Mouse (Mus musculus) bone marrow, adult 2 months (tissue): ENCODE data around the gene Plch2. TPM values are rescaled to one million over a fixed set of nuclear protein-coding genes. Genes with fewer than 3 reads are reported as not detected.
A peak's percentile ranks its signal among the peaks of the same experiment; 100 is the strongest.
"Not testable (repeated sequence)": the region's sequence is repeated elsewhere in the genome, so short reads cannot be mapped to it uniquely, and the experiment has no call there.

Source experiments
- H3K27ac ChIP-seq: fragments of 200-500 bp; 2 replicates; pipeline ENCODE4 v1.5.1; 2012; ENCODE audit warnings: low read depth, mild to moderate bottlenecking, control low read depth, inconsistent platforms, low read length; ENCODE audit not compliant: control insufficient read depth, poor library complexity, insufficient read depth
- H3K4me1 ChIP-seq: fragments of 200-500 bp; 2 replicates; pipeline ENCODE4 v1.6.1; 2011; ENCODE audit warnings: low read length; ENCODE audit not compliant: control insufficient read depth, insufficient read depth
- H3K4me3 ChIP-seq: fragments of 200-500 bp; replicated peaks from 2 replicates; pipeline ENCODE3; 2011; ENCODE audit warnings: mild to moderate bottlenecking, low read depth, low read length, control low read depth; ENCODE audit not compliant: control insufficient read depth
- CTCF ChIP-seq: fragments of 200-500 bp; IDR thresholded peaks from 2 replicates; pipeline ENCODE4 v1.5.1; 2011; ENCODE audit warnings: low read length, control low read depth; ENCODE audit not compliant: control insufficient read depth, insufficient read depth
- POLR2A ChIP-seq: fragments of 200-500 bp; IDR thresholded peaks from 2 replicates; pipeline ENCODE4 v1.6.1; 2011; ENCODE audit warnings: low read depth, mild to moderate bottlenecking, control low read depth, low read length, borderline replicate concordance; ENCODE audit not compliant: control insufficient read depth
- WGBS: fragments of 180-500 bp; shearing (Covaris S2); methylation state at CpG from one replicate; pipeline ENCODE4 v1.1.7; 2018; 5-methylcytosine and 5-hydroxymethylcytosine counted together
- polyA plus RNA-seq: library from polyadenylated mRNA; stranded (reverse); fragments of >200 nt; gene quantifications from 2 replicates; pipeline ENCODE4 v1.2.4, GENCODE M21; 2011; ENCODE audit warnings: low replicate concordance; ENCODE audit not compliant: missing spikeins, insufficient read depth, insufficient read length

Plch2 gene
- polyA plus RNA-seq, 1 experiment, result not detected

DNA sequence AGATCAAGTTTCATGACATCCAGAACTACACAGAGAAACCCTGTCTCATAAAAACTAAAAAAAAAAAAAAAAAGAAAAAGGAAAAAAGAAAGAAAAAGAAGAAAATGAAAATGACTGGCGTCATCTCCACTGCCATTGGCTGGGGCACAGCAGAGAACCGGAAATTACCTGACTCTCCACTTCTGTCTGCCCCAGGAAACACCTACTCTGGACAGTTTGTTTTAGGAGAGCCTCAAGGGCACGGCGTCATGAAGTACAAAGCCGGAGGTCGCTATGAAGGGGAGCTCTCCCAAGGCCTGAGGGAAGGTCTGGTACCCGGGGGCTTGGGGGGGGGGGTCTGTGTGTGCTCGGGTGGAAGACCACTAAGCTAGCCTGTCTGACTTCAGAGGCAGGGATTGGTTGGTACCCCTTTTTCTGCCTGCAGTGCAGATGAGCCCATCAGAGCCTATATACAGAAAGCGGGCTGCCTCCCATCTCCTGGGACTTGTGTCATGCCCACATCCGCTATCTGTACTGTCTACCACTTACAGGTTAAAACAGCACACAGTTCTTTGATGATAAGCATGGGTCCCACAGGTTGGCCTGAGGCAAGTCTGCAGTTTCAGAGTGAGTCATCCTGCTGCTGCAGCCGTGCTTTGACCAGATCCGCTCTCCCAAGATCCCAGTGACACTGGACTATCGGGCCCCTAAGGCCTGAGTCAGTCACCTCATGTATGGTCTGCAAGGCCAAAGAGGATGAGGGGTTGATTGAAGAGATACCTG, 34.3 kb upstream of the Plch2 start:
- Histone ChIP-seq H3K4me1 (peaks cover 6% of the 10 kb centered on the region), H3K27ac (no peak overlapping the region), H3K4me3 (no peak overlapping the region)
- TF ChIP-seq POLR2A (no peak), CTCF (no peak)
- 85% methylated on average over 13 of the region's 13 CpGs for WGBS

DNA sequence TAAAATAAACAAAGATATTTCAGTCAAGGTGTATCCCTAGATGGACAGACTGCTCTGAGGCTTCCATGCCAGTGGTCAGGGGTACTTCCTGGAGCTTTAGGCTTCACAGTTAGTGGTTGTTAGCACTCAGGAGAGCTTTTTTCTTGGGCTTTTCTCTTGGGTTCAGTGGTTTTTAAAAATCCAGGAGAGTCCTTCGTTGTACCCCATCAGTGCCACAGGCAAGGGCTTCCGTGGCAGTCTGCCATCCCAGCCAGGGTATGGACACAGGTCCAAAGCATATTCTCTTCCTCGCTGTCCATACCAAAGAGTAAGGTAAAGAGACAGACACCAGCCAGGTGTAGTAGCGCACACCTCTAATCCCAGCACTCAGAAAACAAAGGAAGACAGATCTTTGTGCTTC, 33.6 kb upstream of the Plch2 start:
- TF ChIP-seq CTCF, result no peak
- no peak overlapping the region for H3K27ac ChIP-seq
- no peak overlapping the region for H3K4me3 ChIP-seq
- H3K4me1 ChIP-seq, result peaks cover 6% of the 10 kb centered on the region
- 89% methylated on average over 4 of the region's 4 CpGs for WGBS

DNA sequence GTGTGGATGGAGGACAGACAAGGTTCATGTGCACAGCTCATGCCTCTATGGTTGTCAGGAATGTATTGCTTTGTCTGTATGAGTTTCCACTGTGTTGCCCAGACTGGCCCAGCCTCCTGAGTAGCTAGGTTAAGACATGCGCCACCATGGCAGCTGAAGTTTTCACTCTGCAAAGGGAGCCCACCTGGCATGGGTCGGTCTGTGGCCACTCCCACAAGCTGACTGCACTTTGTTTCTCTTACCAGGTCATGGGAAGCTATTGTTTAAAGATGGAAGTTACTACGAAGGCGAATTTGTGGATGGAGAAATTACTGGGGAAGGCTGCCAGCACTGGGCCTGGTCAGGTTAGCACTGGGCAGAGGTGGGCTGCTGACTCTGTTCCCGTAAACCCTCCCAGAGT, 32.7 kb upstream of the Plch2 start:
- H3K27ac ChIP-seq, result no peak overlapping the region
- H3K4me3 ChIP-seq, result no peak overlapping the region
- H3K4me1 ChIP-seq, result peaks cover 9% of the 10 kb centered on the region
- WGBS, result 86% methylated on average over 5 of the region's 5 CpGs
- TF ChIP-seq CTCF (no peak), POLR2A (no peak)

DNA sequence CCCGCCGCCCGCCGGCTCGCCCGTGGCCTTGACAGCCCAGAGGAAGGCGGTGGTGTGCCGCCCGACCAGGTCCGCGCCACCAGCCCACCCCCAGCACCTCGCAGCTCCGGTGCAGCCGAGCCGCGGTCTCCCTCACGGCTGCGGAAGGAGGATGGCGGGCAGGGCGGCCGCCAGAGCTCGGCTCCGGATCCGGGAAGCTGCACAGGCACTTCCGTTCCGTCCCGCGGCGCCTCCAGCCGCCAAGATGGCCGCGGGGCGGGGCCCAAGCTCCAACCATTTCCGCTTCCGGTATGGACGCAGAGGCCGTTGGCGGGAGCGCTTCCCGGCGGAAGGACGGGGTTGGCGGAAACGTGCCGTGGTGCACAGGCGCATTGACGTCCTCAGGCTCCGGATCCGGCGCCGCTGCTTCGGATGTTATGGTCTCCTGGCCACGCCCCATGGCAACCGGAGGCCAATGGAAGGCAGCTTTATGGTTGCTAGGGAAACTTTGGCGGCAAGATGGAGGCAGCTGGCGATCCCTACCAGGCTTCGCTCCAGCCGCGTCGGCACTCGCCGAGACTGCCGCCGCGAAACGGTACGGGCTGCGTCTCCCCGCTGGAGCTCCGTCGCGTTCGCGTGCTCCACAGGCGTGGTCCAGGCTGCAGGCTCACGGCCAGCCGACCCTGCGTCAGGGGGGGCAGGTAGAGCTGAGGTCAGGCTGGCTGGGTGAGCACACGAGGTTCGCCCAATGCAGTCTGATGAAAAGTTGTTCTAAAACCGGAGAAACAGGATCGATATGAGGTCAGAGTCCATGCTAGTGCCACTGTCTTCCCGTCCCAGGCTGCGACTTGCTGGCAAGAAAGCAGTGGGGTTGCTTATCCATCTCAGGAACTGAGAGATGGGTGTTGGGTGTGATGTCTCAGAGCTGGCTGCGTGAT, 29.8 kb upstream of the Plch2 start, which contains the start of the genes Rer1 and Morn1:
TSS of gene Rer1 (minus strand) at position 275 of the 917 bp plus-strand sequence.
TSS of gene Morn1 (plus strand) at position 470 of the 917 bp plus-strand sequence.
- TF ChIP-seq CTCF, result no peak
- peak; percentile 92 for TF ChIP-seq POLR2A
- peaks cover 9% of the 10 kb centered on the region for H3K4me1 ChIP-seq

DNA sequence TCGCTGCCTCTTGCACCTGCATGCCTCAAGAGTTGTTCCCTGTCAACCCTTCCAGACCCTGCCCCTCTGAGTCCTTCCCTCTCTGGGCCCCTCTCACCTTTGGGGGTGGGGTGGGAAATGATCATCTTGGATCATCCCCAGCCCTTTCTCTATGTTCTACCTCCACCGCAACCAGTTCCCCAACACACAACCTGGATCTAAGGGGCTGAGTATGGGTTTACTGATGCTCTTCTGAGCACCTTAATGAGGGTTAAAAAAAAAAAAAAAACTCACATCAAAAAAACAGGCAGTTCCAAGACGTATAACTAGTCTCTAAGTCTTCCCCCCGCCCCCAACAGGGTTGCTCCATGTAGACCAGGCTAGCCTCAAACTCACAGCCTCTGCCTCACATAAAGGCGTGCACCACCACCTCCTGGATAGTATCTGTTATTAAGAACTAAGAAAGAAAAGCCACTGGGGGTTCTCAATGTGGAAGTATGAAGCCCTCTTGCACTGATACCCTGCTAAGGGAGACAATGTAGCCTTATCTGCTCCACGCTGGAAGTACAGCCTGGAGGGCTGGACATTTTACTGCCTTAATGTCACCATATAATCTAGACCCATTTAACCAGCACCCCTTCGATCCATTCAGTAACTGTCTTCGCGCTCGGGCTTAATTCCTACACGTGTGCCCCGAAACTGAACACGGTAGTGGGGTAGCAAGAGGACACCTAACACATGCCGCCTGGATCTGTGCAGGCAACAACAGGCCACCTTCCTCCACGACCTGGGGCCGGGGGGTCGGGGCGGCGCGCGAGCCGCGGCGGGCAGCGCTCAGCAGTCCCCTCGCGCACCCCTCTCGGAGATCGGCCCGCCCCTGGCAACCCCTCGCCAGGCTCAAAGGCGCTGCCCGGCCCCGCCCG, 28.9 kb upstream of the Plch2 start:
- Histone ChIP-seq H3K4me3 (peak overlapping the region; percentile 100), H3K4me1 (peaks cover 9% of the 10 kb centered on the region), H3K27ac (peak overlapping the region; percentile 96)
- no peak for TF ChIP-seq POLR2A
- no peak for TF ChIP-seq CTCF
- 5% methylated on average over 35 of the region's 35 CpGs for WGBS

More for the DNA sequence above, 29.8 kb upstream of the Plch2 start, which contains the start of the genes Rer1 and Morn1:
- under 1% methylated on average over 85 of the region's 85 CpGs for WGBS
- Histone ChIP-seq H3K4me3 (peak within 1 kb of the TSS; percentile 100), H3K27ac (peak within 1 kb of the TSS; percentile 96)

DNA sequence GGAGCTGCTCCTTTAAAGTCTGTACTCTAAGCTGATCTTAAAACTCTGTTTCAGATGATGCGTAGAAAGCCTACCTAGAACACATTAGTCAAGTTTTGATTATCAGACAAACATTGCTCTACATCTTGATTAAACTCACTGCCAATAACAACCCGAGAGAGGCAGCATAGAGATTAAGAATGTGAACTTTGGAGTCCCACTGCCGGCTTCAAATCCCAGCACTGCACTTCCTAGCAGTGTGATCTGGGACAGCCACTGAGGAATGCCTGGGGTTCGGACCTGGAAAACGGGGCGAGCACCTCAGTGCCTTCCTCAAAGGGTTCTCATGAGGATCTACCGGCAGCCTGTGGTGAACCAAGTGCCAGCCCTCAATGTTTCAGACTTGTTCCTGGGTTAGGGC, 27.8 kb upstream of the Plch2 start:
- H3K4me3 ChIP-seq, result no peak overlapping the region
- no peak overlapping the region for H3K27ac ChIP-seq
- H3K4me1 ChIP-seq, result peaks cover 9% of the 10 kb centered on the region
- 86% methylated on average over 7 of the region's 7 CpGs for WGBS
- no peak for TF ChIP-seq CTCF
- no peak for TF ChIP-seq POLR2A

DNA sequence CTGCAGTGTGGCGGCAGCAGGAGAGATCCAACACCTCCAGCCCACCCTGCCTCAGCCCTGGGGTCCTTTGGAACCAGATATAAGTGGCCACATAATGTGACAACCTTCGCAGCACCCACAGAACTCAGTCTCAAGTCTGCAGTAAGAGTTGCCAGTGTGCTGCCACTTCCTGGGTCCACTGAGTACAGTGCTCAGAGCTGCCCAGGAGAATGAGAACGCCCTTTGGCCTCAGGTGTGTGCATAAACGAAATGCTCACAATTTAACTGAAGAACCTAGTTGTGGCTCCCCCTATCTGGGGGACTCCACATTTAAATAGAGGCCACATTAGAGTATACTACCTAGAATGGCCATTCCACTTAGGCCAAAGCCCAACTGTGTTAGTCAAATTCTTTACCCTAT, 27.0 kb upstream of the Plch2 start:
- Histone ChIP-seq H3K27ac (no peak overlapping the region), H3K4me1 (peaks cover 9% of the 10 kb centered on the region), H3K4me3 (no peak overlapping the region)
- TF ChIP-seq POLR2A (no peak), CTCF (no peak)
- WGBS, result 81% methylated on average over 4 of the region's 4 CpGs

DNA sequence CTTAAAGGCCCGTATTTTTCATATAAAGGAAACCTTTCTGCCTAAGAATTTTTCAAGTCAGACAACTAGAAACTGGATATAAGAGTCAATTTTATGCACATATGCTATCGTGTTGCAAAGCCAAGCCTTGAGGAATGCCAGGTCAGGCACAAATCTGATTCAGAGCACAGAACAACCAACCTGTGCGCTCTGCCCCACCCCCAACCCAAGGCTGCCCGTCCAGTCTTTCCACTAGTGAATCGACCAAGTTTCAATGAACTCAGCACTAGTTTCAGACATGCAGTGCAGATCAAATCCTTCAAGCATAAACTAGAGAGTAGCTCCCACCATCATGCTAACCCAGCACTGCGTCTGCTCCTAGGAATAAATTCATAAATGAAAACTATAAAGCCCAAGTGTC, 23.1 kb upstream of the Plch2 start:
- Histone ChIP-seq H3K4me1 (0 out of 2 replicates have a peak, but pooled peaks cover under 1% of the 10 kb centered on the region), H3K4me3 (no peak overlapping the region), H3K27ac (no peak overlapping the region)
- no peak for TF ChIP-seq CTCF
- TF ChIP-seq POLR2A, result no peak
- 91% methylated on average over 6 of the region's 6 CpGs for WGBS

DNA sequence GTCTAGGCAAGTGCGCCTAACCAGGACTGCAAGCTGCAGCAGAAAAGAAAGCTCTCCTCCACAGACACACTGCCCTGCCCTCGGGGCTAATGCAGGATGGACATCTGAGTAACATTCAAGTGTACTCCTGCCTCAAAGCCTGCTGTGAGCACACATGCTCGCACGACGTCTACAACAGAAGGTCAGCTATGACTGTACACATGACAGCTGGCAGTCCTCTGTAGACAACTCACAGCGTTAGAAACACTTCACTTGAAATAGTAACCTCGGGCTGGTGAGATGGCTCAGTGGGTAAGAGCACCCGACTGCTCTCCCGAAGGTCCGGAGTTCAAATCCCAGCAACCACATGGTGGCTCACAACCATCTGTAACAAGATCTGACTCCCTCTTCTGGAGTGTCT, 22.2 kb upstream of the Plch2 start:
- H3K4me1 ChIP-seq, H3K4me3 ChIP-seq: not testable (repeated sequence)
- 91% methylated on average over 10 of the region's 10 CpGs for WGBS

More for the DNA sequence above, 22.2 kb upstream of the Plch2 start:
- H3K27ac ChIP-seq, result not testable (repeated sequence)
